Mouse (Mus musculus) CH12.LX (cell line): Measurements from ENCODE around the gene Otud1. TPM values are rescaled to one million over a fixed set of nuclear protein-coding genes. Genes with fewer than 3 reads are reported as not detected.

Experiments used
- DNase-seq: peaks from one replicate; pipeline ENCODE4 v3.0.0-alpha.2; 2013; ENCODE audit errors: extremely low read depth
- H3K27ac ChIP-seq: 2 replicates; pipeline ENCODE4 v1.5.1; 2012; ENCODE audit warnings: low read depth, mild to moderate bottlenecking, control low read depth, moderate library complexity; ENCODE audit not compliant: insufficient read depth
- H3K27me3 ChIP-seq: replicated peaks from 2 replicates; pipeline ENCODE3; 2012; ENCODE audit warnings: inconsistent platforms
- H3K36me3 ChIP-seq, 2 experiments: replicated peaks in 1 of 2; 2 replicates each; pipeline versions ENCODE3 to v1.6.1; 2012; ENCODE audit warnings: inconsistent platforms in 1 of 2, low read length in 1 of 2, mild to moderate bottlenecking in 1 of 2, mixed read lengths in 1 of 2, moderate library complexity in 1 of 2; ENCODE audit not compliant: control insufficient read depth in 1 of 2, insufficient read depth in 1 of 2
- H3K4me1 ChIP-seq, 2 experiments: 2 replicates each; pipeline ENCODE4 v1.6.1; 2012; ENCODE audit warnings: inconsistent platforms in 1 of 2, moderate library complexity in 1 of 2; ENCODE audit not compliant: insufficient read depth in 2 of 2, control insufficient read depth in 1 of 2
- H3K4me2 ChIP-seq: 2 replicates; pipeline ENCODE4 v1.6.1; 2012; ENCODE audit warnings: low read depth, mild to moderate bottlenecking, control low read depth; ENCODE audit not compliant: poor library complexity, insufficient read depth, severe bottlenecking
- H3K4me3 ChIP-seq, 3 experiments: fragments of 150-350 bp in 1 of 3; sonication (generic) in 1 of 3; replicated peaks in 1 of 3; 2 replicates each; pipeline versions ENCODE3 to v1.5.1; 2011 to 2012; ENCODE audit warnings: low read depth in 2 of 3, low read length in 2 of 3, mild to moderate bottlenecking in 2 of 3, moderate library complexity in 2 of 3, control low read depth in 1 of 3, improper control_type of control experiment in 1 of 3, inconsistent platforms in 1 of 3, mixed read lengths in 1 of 3; ENCODE audit not compliant: poor library complexity in 1 of 3
- H3K79me2 ChIP-seq: replicated peaks from 2 replicates; pipeline ENCODE4 v1.6.1; 2012; ENCODE audit warnings: mild to moderate bottlenecking, moderate library complexity; ENCODE audit not compliant: control insufficient read depth, poor library complexity, insufficient read depth, severe bottlenecking; ENCODE audit errors: extremely low read depth
- H3K9ac ChIP-seq: 2 replicates; pipeline ENCODE4 v1.6.1; 2012; ENCODE audit warnings: low read depth, mild to moderate bottlenecking, control low read depth, moderate library complexity; ENCODE audit not compliant: insufficient read depth
- H3K9me3 ChIP-seq: replicated peaks from 2 replicates; pipeline ENCODE3; 2012; ENCODE audit warnings: low read length, inconsistent platforms, mixed read lengths
- BHLHE40 ChIP-seq: IDR thresholded peaks from 2 replicates; pipeline ENCODE4 v1.6.1; 2011; ENCODE audit warnings: mild to moderate bottlenecking, low read depth, low read length, improper control_type of control experiment
- CTCF ChIP-seq, 2 experiments: IDR thresholded peaks in 1 of 2; conservative IDR thresholded peaks in 1 of 2; 2 replicates each; pipeline ENCODE4 v1.5.1; 2011 to 2012; ENCODE audit warnings: low read depth in 2 of 2, low read length in 2 of 2, improper control_type of control experiment in 1 of 2, inconsistent platforms in 1 of 2, mild to moderate bottlenecking in 1 of 2, moderate library complexity in 1 of 2
- E2F4 ChIP-seq: IDR thresholded peaks from 2 replicates; pipeline ENCODE4 v1.6.1; 2011; ENCODE audit warnings: low read depth, low read length, improper control_type of control experiment; ENCODE audit not compliant: insufficient replicate concordance
- ELF1 ChIP-seq: IDR thresholded peaks from 2 replicates; pipeline ENCODE4 v1.6.1; 2014; ENCODE audit warnings: low read depth, mild to moderate bottlenecking, inconsistent platforms, low read length, improper control_type of control experiment
- ETS1 ChIP-seq: conservative IDR thresholded peaks from 2 replicates; pipeline ENCODE4 v1.6.1; 2012; ENCODE audit warnings: low read depth, mild to moderate bottlenecking, inconsistent platforms, low read length, improper control_type of control experiment, moderate library complexity
- HCFC1 ChIP-seq: IDR thresholded peaks from 2 replicates; pipeline ENCODE4 v1.6.1; 2012; ENCODE audit warnings: low read depth, mild to moderate bottlenecking, inconsistent platforms, low read length, improper control_type of control experiment
- JUN ChIP-seq: IDR thresholded peaks from 2 replicates; pipeline ENCODE4 v1.6.1; 2011; ENCODE audit warnings: low read depth, mild to moderate bottlenecking, low read length, improper control_type of control experiment, moderate library complexity; ENCODE audit not compliant: insufficient read depth
- JUND ChIP-seq: conservative IDR thresholded peaks from 2 replicates; pipeline ENCODE4 v1.6.1; 2011; ENCODE audit warnings: low read depth, low read length, improper control_type of control experiment
- MAFK ChIP-seq: IDR thresholded peaks from 2 replicates; pipeline ENCODE4 v1.6.1; 2011; ENCODE audit warnings: low read length, improper control_type of control experiment; ENCODE audit not compliant: insufficient replicate concordance
- MAX ChIP-seq: IDR thresholded peaks from 2 replicates; pipeline ENCODE4 v1.6.1; 2011; ENCODE audit warnings: low read length, improper control_type of control experiment
- MAZ ChIP-seq: IDR thresholded peaks from 2 replicates; pipeline ENCODE4 v1.6.1; 2012; ENCODE audit warnings: low read depth, mild to moderate bottlenecking, inconsistent platforms, low read length, improper control_type of control experiment, moderate library complexity
- MEF2A ChIP-seq: IDR thresholded peaks from 2 replicates; pipeline ENCODE4 v1.6.1; 2014; ENCODE audit warnings: low read depth, mild to moderate bottlenecking, inconsistent platforms, low read length, improper control_type of control experiment, borderline replicate concordance
- MYC ChIP-seq: IDR thresholded peaks from 2 replicates; pipeline ENCODE4 v1.6.1; 2011; ENCODE audit warnings: low read depth, mild to moderate bottlenecking, improper control_type of control experiment, low read length
- NELFE ChIP-seq: IDR thresholded peaks from 2 replicates; pipeline ENCODE4 v1.6.1; 2011; ENCODE audit warnings: low read depth, low read length, improper control_type of control experiment
- NRF1 ChIP-seq: IDR thresholded peaks from 2 replicates; pipeline ENCODE4 v1.6.1; 2014; ENCODE audit warnings: low read depth, mild to moderate bottlenecking, inconsistent platforms, low read length, improper control_type of control experiment, moderate library complexity
- PAX5 ChIP-seq: IDR thresholded peaks from 2 replicates; pipeline ENCODE4 v1.6.1; 2012; ENCODE audit warnings: low read length, inconsistent platforms, mixed read lengths
- POLR2A ChIP-seq: IDR thresholded peaks from 2 replicates; pipeline ENCODE4 v1.6.1; 2011; ENCODE audit warnings: low read depth, mild to moderate bottlenecking, improper control_type of control experiment, low read length
- POLR2AphosphoS2 ChIP-seq: IDR thresholded peaks from 2 replicates; pipeline ENCODE4 v1.6.1; 2011; ENCODE audit warnings: low read depth, low read length, improper control_type of control experiment
- RAD21 ChIP-seq: IDR thresholded peaks from 2 replicates; pipeline ENCODE4 v1.6.1; 2011; ENCODE audit warnings: low read depth, mild to moderate bottlenecking, low read length, improper control_type of control experiment, moderate library complexity
- RCOR1 ChIP-seq: conservative IDR thresholded peaks from 2 replicates; pipeline ENCODE4 v1.6.1; 2012; ENCODE audit warnings: low read depth, mild to moderate bottlenecking, inconsistent platforms, low read length, improper control_type of control experiment
- SIN3A ChIP-seq: IDR thresholded peaks from 2 replicates; pipeline ENCODE4 v1.6.1; 2012; ENCODE audit warnings: low read length, improper control_type of control experiment, inconsistent platforms
- TBP ChIP-seq: conservative IDR thresholded peaks from 2 replicates; pipeline ENCODE4 v1.6.1; 2011; ENCODE audit warnings: low read depth, low read length, improper control_type of control experiment
- TCF12 ChIP-seq: IDR thresholded peaks from 2 replicates; pipeline ENCODE4 v1.6.1; 2014; ENCODE audit warnings: low read depth, mild to moderate bottlenecking, inconsistent platforms, low read length, improper control_type of control experiment
- UBTF ChIP-seq: IDR thresholded peaks from 2 replicates; pipeline ENCODE4 v1.6.1; 2012; ENCODE audit warnings: low read depth, mild to moderate bottlenecking, inconsistent platforms, low read length, improper control_type of control experiment, moderate library complexity
- USF1 ChIP-seq: IDR thresholded peaks from 2 replicates; pipeline ENCODE4 v1.6.1; 2014; ENCODE audit warnings: low read depth, mild to moderate bottlenecking, inconsistent platforms, low read length, improper control_type of control experiment
- USF2 ChIP-seq: conservative IDR thresholded peaks from 2 replicates; pipeline ENCODE4 v1.6.1; 2011; ENCODE audit warnings: low read depth, low read length, improper control_type of control experiment
- ZMIZ1 ChIP-seq: IDR thresholded peaks from 2 replicates; pipeline ENCODE4 v1.6.1; 2012; ENCODE audit warnings: low read depth, mild to moderate bottlenecking, inconsistent platforms, low read length, improper control_type of control experiment
- ZNF384 ChIP-seq: IDR thresholded peaks from 2 replicates; pipeline ENCODE4 v1.6.1; 2012; ENCODE audit warnings: low read depth, low read length, improper control_type of control experiment, inconsistent platforms
- dilution Hi-C: fragments of 300-500 bp; cut with MboI; formaldehyde crosslinking; loops from 2 replicates; pipeline ENCODE4 v1.14.3; 2020; ENCODE audit warnings: low sequenced_read_pairs; ENCODE audit not compliant: extremely low pct_unique_long_range_greater_than_20kb, extremely low pct_ligation_motif_present
- in situ Hi-C: fragments of 300-500 bp; cut with MboI; formaldehyde crosslinking; loops from 3 replicates; pipeline ENCODE4 v1.14.3; 2019; ENCODE audit warnings: low sequenced_read_pairs, low pct_ligation_motif_present, low pct_unique_long_range_greater_than_20kb, mixed read lengths
- polyA plus RNA-seq: library from polyadenylated mRNA; unstranded; fragments of >175 nt; gene quantifications from 2 replicates; pipeline ENCODE4 v1.2.1, GENCODE M21; 2012; ENCODE audit warnings: low read depth; ENCODE audit not compliant: insufficient read length
- total RNA-seq, 2 experiments: library from RNA; depleted of rRNA; stranded (reverse); fragments of 300-350 nt in 1 of 2; fragments of >200 nt in 1 of 2; gene quantifications; 2 replicates each; pipeline ENCODE4 v1.2.3; 2012 to 2014

Gene Otud1
- 0.13 and 0.29 TPM in 2 replicates for total RNA-seq (2012; rRNA removed)
- total RNA-seq (2014; rRNA removed), result 1.3 and 1.4 TPM in 2 replicates
- polyA plus RNA-seq, result 1.5 and 1.6 TPM in 2 replicates

DNA sequence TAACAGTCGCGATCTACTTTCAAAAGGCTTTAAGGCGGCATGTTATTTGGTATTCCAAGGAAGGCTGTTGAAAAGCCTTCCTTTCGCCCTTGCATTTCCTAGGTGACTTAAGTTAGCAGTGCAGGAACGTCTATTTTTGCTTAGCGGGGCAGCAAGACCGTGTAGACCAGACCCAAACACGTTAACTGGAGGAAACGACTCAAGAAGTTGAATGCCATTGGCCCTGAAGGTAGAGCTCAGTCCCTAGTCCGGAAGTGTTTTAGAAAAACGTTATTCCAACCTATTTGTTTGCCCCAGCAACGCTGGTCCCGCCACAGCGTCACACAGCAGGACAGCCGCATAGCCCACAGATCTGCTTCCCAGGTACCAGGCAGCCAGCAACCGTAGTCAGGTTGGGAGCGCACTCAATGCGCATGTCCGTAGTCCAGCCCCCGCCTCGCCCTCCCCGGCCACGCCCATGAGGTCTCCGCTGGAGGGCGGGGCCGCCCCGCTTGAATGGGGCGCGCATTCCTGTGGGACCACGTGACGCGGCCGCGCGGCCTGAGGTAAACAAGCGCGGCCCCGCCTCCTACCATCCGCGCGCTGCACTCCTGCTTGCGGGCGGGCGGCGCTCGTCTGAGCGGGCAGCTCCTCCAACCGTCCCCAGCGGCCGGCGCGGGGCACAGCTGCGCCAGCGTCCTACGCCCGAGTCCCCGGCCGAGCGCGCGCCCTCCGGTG lies at the start of gene Otud1:
Gene Otud1, plus strand, starts transcription at position 595 of the 717 bp plus-strand sequence.
- Histone ChIP-seq H3K4me3 (peak within 1 kb of the TSS; percentile 46 to 66 (median 66)), H3K27ac (no peak within 1 kb of the TSS), H3K79me2 (no peaks in the 10 kb centered on the region), H3K9ac (no peak within 1 kb of the TSS; the same call in 1 of the 2 replicates), H3K9me3 (no peaks in the 10 kb centered on the region), H3K36me3 (no peaks in the 10 kb centered on the region), H3K27me3 (peaks cover 2% of the 10 kb centered on the region), H3K4me1 (peaks cover 0 to 11% of the 10 kb centered on the region in 2 experiments; a peak in 2 of 4 replicates), H3K4me2 (peak within 1 kb of the TSS; percentile 69)
- TF ChIP-seq CTCF (conservative IDR thresholded peaks at IDR 0.05 in 1 of 2, IDR thresholded peaks at IDR 0.05 in 1 of 2; ENCODE audit: low read depth in 2 of 2, low read length in 2 of 2), result 0 out of 4 replicates have a peak, but pooled peaks of 1 of the 2 experiments have one; percentile 21
- TF ChIP-seq SIN3A, result peak; percentile 72; the same call in 1 of the 2 replicates
- TF ChIP-seq E2F4, result no peak
- peak; percentile 91 for TF ChIP-seq MAX
- 0 out of 2 replicates have a peak, but pooled peaks have one; percentile 45 for TF ChIP-seq NELFE
- no peak for TF ChIP-seq HCFC1
- TF ChIP-seq TCF12, result 0 out of 2 replicates have a peak, but pooled peaks have one; percentile 17
- TF ChIP-seq USF1, result peak; percentile 92
- no peak for TF ChIP-seq MYC
- TF ChIP-seq BHLHE40, result peak; percentile 40; the same call in 1 of the 2 replicates
- peak; percentile 60; the same call in 1 of the 2 replicates for TF ChIP-seq POLR2A
- TF ChIP-seq JUND, result no peak
- peak; percentile 82 for TF ChIP-seq USF2
- peak; percentile 87 for TF ChIP-seq NRF1
- TF ChIP-seq RCOR1, result no peak
- TF ChIP-seq MEF2A, result peak; percentile 28; the same call in 1 of the 2 replicates
- 0 out of 2 replicates have a peak, but pooled peaks have one; percentile 36 for TF ChIP-seq MAZ
- TF ChIP-seq PAX5, result no peak
- no peak for TF ChIP-seq JUN
- TF ChIP-seq ELF1, result peak; percentile 71
- DNase-seq, result peak; percentile 92
- dilution Hi-C loops, result no loop called here
- in situ Hi-C loops, result no loop called here

DNA sequence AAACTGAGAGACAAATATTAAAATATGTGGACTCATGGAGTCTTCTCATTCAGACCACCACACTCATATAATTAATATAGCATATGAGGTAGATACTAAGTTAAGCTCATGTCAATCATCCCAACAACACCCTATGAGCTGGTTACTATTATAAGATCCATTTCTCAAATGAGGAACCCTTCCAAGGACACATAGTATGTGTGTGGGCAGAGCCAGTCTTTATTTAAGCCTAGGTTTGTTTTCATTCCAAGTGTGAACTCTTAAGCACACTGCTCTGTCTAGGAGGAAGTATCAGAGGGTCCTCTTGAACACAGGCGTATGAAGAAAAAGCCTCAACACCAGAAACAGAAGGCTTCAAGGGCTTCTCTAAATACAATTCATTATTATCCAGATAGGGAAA lies 49.7 kb upstream of the Otud1 start:
- Histone ChIP-seq H3K79me2 (no peaks in the 10 kb centered on the region), H3K4me1 (no peaks in the 10 kb centered on the region), H3K9me3 (no peaks in the 10 kb centered on the region), H3K27me3 (no peaks in the 10 kb centered on the region), H3K27ac (no peak overlapping the region), H3K9ac (no peak overlapping the region), H3K36me3 (no peaks in the 10 kb centered on the region), H3K4me2 (no peak overlapping the region), H3K4me3 (no peak overlapping the region)
- no peak for DNase-seq
- in situ Hi-C loops, result no loop called here
- TF ChIP-seq TBP (no peak), NRF1 (no peak), TCF12 (no peak), ZNF384 (no peak), UBTF (no peak), MAZ (no peak), RAD21 (no peak), POLR2AphosphoS2 (no peak), MYC (no peak), ZMIZ1 (no peak), JUND (no peak), BHLHE40 (no peak), ETS1 (no peak), PAX5 (no peak), MAFK (no peak)
- dilution Hi-C loops, result no loop called here
